Mouse (Mus musculus) hindbrain, embryonic 16.5 days (tissue): ENCODE measurements at regions not wholly inside any gene's neighbourhood (a gene's known extent, or its start where the extent isn't known, plus 50 kb on each side); places are given as distances from the start of the nearest gene placed in this dataset.

ENCODE experiments used
- ATAC-seq: fragments of 200-750 bp; cut with Nextera tagmentation; 2 replicates; pipeline ENCODE4 v1.8.0; 2017; ENCODE audit warnings: moderate TSS enrichment, moderate library complexity
- H3K27ac ChIP-seq: fragments of 300-500 bp; sonication (generic); 2 replicates; pipeline ENCODE4 v1.5.1; 2014; ENCODE audit warnings: low read depth, mild to moderate bottlenecking, control low read depth, low read length, moderate library complexity
- H3K27me3 ChIP-seq: fragments of 300-500 bp; sonication (generic); replicated peaks from 2 replicates; pipeline ENCODE4 v1.6.1; 2014; ENCODE audit warnings: low read length; ENCODE audit not compliant: control insufficient read depth, insufficient read depth
- H3K36me3 ChIP-seq: fragments of 300-500 bp; sonication (generic); 2 replicates; pipeline ENCODE4 v1.6.1; 2014; ENCODE audit warnings: mild to moderate bottlenecking, low read length, moderate library complexity, mixed read lengths; ENCODE audit not compliant: control insufficient read depth, insufficient read depth
- H3K4me1 ChIP-seq: fragments of 300-500 bp; sonication (generic); 2 replicates; pipeline ENCODE4 v1.6.1; 2014; ENCODE audit warnings: low read depth, low read length; ENCODE audit not compliant: control insufficient read depth, insufficient read depth
- H3K4me2 ChIP-seq: fragments of 300-500 bp; sonication (generic); 2 replicates; pipeline ENCODE4 v1.6.1; 2014; ENCODE audit warnings: mild to moderate bottlenecking, low read length, control low read depth, moderate library complexity
- H3K4me3 ChIP-seq: fragments of 300-500 bp; sonication (generic); 2 replicates; pipeline ENCODE4 v1.5.1; 2014; ENCODE audit warnings: mild to moderate bottlenecking, low read length, control low read depth, moderate library complexity
- H3K9ac ChIP-seq: fragments of 300-500 bp; sonication (generic); 2 replicates; pipeline ENCODE4 v1.6.1; 2014; ENCODE audit warnings: low read depth, mild to moderate bottlenecking, control low read depth, low read length, moderate library complexity
- H3K9me3 ChIP-seq: fragments of 300-500 bp; sonication (generic); 2 replicates; pipeline ENCODE4 v1.6.1; 2014; ENCODE audit warnings: mild to moderate bottlenecking, low read length, moderate library complexity; ENCODE audit not compliant: control insufficient read depth
- WGBS: fragments of 180-500 bp; shearing (Covaris S2); extraction: QIAGEN DNeasy Blood & Tissue Kit; methylation state at CpG from one replicate; pipeline ENCODE4 v1.1.7; 2014; 5-methylcytosine and 5-hydroxymethylcytosine counted together

- WGBS, result 50% methylated on average over 12 of the region's 14 CpGs
- no peak overlapping the region for H3K4me3 ChIP-seq
These were observed 207.6 kb upstream of the Tbx3 start for GRCm38 (mm10) chr5:119462659-119463530.

GRCm38 (mm10) chr5:119464553-119464952 is 205.9 kb upstream of the Tbx3 start:
- ATAC-seq, result no peak
- Histone ChIP-seq H3K27ac (no peak overlapping the region), H3K4me2 (no peak overlapping the region), H3K27me3 (no peaks in the 10 kb centered on the region), H3K4me1 (no peaks in the 10 kb centered on the region), H3K4me3 (no peak overlapping the region), H3K36me3 (no peaks in the 10 kb centered on the region), H3K9ac (no peak overlapping the region), H3K9me3 (no peaks in the 10 kb centered on the region)
- 85% methylated on average over 4 of the region's 4 CpGs for WGBS

More at GRCm38 (mm10) chr5:119462659-119463530, 207.6 kb upstream of the Tbx3 start:
- Histone ChIP-seq H3K4me2 (no peak overlapping the region), H3K9ac (no peak overlapping the region), H3K27ac (no peak overlapping the region), H3K4me1 (no peaks in the 10 kb centered on the region), H3K27me3 (no peaks in the 10 kb centered on the region), H3K9me3 (no peaks in the 10 kb centered on the region), H3K36me3 (no peaks in the 10 kb centered on the region)
- no peak for ATAC-seq

GRCm38 (mm10) chr5:119467346-119468085 is 203.0 kb upstream of the Tbx3 start:
- H3K36me3 ChIP-seq, result no peaks in the 10 kb centered on the region
- no peak overlapping the region for H3K27ac ChIP-seq
- no peaks in the 10 kb centered on the region for H3K9me3 ChIP-seq
- no peak overlapping the region for H3K4me2 ChIP-seq
- H3K4me1 ChIP-seq, result no peaks in the 10 kb centered on the region
- 85% methylated on average over 13 of the region's 13 CpGs for WGBS
- ATAC-seq, result no peak
- H3K27me3 ChIP-seq, result no peaks in the 10 kb centered on the region
- no peak overlapping the region for H3K4me3 ChIP-seq
- no peak overlapping the region for H3K9ac ChIP-seq

- Histone ChIP-seq H3K9ac (no peak overlapping the region), H3K4me1 (no peaks in the 10 kb centered on the region), H3K27me3 (no peaks in the 10 kb centered on the region), H3K36me3 (no peaks in the 10 kb centered on the region), H3K4me2 (no peak overlapping the region), H3K4me3 (no peak overlapping the region), H3K27ac (no peak overlapping the region), H3K9me3 (no peaks in the 10 kb centered on the region)
- ATAC-seq, result no peak
- 80% methylated on average over 2 of the region's 2 CpGs for WGBS
These were observed 192.5 kb upstream of the Tbx3 start for GRCm38 (mm10) chr5:119477926-119478325.

GRCm38 (mm10) chr5:119478331-119478730 is 192.1 kb upstream of the Tbx3 start:
- no peak for ATAC-seq

GRCm38 (mm10) chr5:119480191-119481190 is 190.0 kb upstream of the Tbx3 start:
- no peaks in the 10 kb centered on the region for H3K4me1 ChIP-seq
- H3K27me3 ChIP-seq, result no peaks in the 10 kb centered on the region
- H3K4me3 ChIP-seq, result no peak overlapping the region
- no peak overlapping the region for H3K4me2 ChIP-seq
- H3K9ac ChIP-seq, result no peak overlapping the region
- ATAC-seq, result no peak
- no peaks in the 10 kb centered on the region for H3K9me3 ChIP-seq
- H3K27ac ChIP-seq, result no peak overlapping the region
- 62% methylated on average over 28 of the region's 28 CpGs for WGBS
- no peaks in the 10 kb centered on the region for H3K36me3 ChIP-seq

More at GRCm38 (mm10) chr5:119478331-119478730, 192.1 kb upstream of the Tbx3 start:
- Histone ChIP-seq H3K27ac (no peak overlapping the region), H3K27me3 (no peaks in the 10 kb centered on the region), H3K4me2 (no peak overlapping the region), H3K4me1 (no peaks in the 10 kb centered on the region), H3K36me3 (no peaks in the 10 kb centered on the region), H3K9ac (no peak overlapping the region), H3K4me3 (no peak overlapping the region), H3K9me3 (no peaks in the 10 kb centered on the region)
- whole genome bisulfite sequencing, result 85% methylated on average over 4 of the region's 4 CpGs

GRCm38 (mm10) chr5:119483706-119484105 is 186.8 kb upstream of the Tbx3 start:
- peaks cover 3% of the 10 kb centered on the region; the same call in 1 of the 2 replicates for H3K9me3 ChIP-seq
- no peak overlapping the region for H3K4me3 ChIP-seq
- no peaks in the 10 kb centered on the region for H3K36me3 ChIP-seq
- no peak overlapping the region for H3K4me2 ChIP-seq
- H3K9ac ChIP-seq, result no peak overlapping the region
- WGBS, result 91% methylated on average over 8 of the region's 8 CpGs
- H3K27ac ChIP-seq, result no peak overlapping the region
- H3K4me1 ChIP-seq, result no peaks in the 10 kb centered on the region
- no peak for ATAC-seq
- H3K27me3 ChIP-seq, result no peaks in the 10 kb centered on the region

GRCm38 (mm10) chr5:119486196-119486595 is 184.3 kb upstream of the Tbx3 start:
- Histone ChIP-seq H3K9ac (no peak overlapping the region), H3K36me3 (no peaks in the 10 kb centered on the region), H3K27ac (no peak overlapping the region), H3K9me3 (peaks cover 3% of the 10 kb centered on the region; the same call in 1 of the 2 replicates), H3K4me1 (no peaks in the 10 kb centered on the region), H3K4me2 (no peak overlapping the region), H3K27me3 (no peaks in the 10 kb centered on the region), H3K4me3 (no peak overlapping the region)
- no peak for ATAC-seq
